Mouse (Mus musculus) retina, postnatal 1 day (tissue): Measurements from ENCODE around the gene Phpt1.
A peak's percentile ranks its signal among the peaks of the same experiment; 100 is the strongest.
"Not testable (repeated sequence)": the region's sequence is repeated elsewhere in the genome, so short reads cannot be mapped to it uniquely, and the experiment has no call there.

Experiments
- DNase-seq: peaks from one replicate; pipeline ENCODE4 v3.0.0-alpha.2; 2012

The Phpt1 gene

GRCm38 (mm10) chr2:25558774-25559173, 16.2 kb downstream of the Phpt1 start:
- DNase-seq, result no peak

DNA sequence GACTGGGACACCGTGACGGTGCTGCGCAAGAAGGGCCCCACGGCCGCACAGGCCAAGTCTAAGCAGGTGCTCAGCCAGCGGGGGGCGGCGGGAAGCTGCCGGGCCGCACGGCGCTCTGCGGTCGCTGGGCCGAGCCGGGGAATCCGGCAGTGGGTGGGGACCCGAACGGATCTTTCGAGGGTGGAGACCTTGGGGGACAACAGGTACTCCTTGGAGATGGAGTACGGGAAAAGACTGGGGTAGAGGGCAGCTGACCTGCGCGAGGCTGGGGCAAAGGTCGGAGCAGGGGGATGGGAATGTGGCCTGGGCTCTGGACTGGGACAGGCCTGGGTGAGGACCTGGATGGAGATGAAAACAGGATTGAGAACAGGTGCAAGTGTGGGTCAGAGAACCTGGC, 17.1 kb downstream of the Phpt1 start:
- DNase-seq, result no peak

DNA sequence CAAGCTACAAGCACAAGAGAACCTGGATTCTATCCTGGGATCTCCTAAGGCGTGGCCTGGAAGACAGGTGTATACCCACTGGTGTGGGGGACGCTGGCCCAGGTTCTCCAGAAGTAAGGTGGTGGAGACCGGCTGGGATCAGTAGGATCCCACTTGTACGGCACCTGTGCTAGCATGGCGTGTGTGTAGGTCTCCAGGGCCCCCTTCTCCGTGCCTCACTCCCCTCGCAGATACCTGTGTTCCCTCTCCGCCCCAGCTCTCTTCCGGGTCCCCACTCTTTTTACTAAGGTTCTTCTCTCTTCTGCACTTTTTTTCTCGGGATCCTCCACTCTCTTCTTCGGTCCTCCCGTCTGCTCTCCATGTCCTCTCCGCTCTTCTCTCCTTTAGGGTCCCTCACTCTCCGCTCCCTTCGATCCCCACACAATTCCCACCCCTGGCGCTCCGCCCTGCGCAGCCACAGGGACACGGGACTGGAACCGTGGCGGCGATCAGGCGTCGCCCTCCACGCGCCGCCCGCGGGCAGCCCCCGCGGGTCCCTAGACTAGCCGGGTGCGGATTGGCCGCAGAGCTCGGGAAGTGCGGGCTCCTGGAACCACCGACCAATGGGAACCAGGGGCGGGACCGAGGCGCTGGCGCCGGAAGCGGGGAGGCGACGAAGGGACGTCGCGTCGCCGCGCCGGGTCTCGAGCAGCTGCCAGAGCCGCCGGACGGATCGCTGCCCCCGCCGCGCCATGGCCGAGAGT, 17.6 kb downstream of the Phpt1 start, which contains the start of gene Edf1:
TSS of gene Edf1 (plus strand) at position 627 of the 743 bp plus-strand sequence.
- DNase-seq, result peak; percentile 97

DNA sequence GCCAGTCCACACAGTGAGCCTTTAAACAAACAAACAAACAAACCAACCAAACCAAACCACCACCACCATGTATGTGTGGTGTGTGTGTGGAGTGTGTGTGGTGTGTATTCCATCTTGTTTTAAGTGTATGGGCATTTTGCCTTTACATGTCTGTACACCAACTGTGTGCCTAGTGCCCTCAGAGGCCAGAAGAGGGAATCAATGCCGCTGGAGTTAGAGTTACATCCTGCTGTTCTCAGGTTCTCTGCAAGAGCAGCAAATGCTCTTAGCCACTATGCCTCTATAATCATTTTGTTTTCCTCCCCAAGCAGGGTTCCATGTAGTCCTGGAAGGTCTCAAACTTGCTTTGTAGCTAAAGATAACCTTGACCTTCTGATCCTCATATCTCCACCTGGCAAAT, 18.7 kb downstream of the Phpt1 start:
- no peak for DNase-seq

GRCm38 (mm10) chr2:25555479-25555878, 19.5 kb downstream of the Phpt1 start:
- not testable (repeated sequence) for DNase-seq

DNA sequence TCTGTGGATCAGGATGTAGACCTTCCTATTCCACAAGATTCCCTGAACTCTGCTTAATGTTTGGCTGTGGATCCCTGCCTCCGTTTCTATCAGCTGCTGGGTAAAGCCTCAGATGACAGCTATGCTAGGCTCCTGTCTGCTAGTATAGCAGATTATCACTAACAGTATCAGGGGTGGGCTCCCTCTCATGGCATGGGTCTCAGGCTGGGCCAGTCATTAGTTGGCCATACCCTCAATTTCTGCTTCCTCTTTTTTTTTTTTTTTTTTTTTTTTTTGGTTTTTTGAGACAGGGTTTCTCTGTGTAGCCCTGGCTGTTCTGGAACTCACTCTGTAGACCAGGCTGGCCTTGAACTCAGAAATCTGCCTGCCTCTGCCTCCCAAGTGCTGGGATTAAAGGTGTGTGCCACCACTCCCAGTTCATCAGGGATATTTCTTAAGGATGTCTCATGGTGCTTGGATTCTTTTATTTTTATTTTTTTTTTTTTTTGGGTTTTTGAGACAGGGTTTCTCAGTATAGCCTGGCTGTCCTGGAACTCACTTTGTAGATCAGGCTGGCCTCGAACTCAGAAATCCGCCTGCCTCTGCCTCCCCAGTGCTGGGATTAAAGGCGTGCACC, 21.7 kb downstream of the Phpt1 start:
- DNase-seq, result not testable (repeated sequence)

- peak; percentile 73 for DNase-seq
Measured at GRCm38 (mm10) chr2:25551186-25551585, 23.8 kb downstream of the Phpt1 start.

DNA sequence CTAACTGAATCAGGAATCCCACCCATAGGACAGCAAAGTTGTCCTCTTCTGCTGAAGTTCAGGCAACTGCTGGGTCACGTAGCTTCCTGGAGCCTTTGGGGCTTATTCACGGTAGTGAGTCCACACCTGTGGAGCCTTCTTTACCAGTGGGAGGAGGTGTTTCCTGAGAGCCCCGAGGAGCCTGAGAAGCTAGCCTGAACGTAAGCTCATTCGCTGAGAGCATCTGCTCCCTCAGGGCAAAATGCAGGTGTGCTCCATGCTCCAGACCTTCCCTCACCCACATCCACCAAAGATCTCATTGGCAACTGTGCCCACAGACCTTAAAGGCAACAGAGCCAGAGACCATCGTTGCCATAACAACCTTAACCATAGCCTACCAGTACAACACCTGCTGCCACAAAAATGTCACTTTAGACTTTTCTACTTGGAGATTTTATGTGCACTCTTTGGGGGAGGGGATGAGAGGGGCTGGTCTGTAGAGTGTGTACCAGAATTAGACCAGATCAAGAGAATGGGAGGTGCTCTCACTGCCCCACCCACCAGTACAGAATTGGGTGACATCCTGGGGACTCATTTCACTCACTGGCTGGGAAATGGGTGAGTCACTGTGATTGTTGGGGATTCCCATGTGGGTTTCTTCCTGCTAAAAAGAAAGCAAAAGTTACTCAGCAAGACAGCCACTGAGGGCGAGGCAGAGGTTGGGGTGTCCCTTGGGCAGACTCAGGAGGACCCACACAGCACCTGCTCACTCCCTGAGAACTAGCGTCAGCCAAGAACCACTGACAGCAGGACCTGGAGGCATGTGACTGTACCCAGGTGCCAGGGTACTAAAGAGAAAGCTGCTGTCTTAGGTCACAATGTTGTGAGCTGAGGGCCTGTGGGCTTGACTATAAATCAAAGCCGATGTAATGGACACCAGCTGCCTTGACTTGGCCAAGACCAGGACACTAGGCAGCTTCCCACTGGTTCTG, 25.7 kb downstream of the Phpt1 start:
- no peak for DNase-seq

GRCm38 (mm10) chr2:25546811-25547491, 28.1 kb downstream of the Phpt1 start, which contains the start of gene Traf2:
Traf2 (minus strand) TSS chr2:25546940.
- DNase-seq, result peak; percentile 100

DNA sequence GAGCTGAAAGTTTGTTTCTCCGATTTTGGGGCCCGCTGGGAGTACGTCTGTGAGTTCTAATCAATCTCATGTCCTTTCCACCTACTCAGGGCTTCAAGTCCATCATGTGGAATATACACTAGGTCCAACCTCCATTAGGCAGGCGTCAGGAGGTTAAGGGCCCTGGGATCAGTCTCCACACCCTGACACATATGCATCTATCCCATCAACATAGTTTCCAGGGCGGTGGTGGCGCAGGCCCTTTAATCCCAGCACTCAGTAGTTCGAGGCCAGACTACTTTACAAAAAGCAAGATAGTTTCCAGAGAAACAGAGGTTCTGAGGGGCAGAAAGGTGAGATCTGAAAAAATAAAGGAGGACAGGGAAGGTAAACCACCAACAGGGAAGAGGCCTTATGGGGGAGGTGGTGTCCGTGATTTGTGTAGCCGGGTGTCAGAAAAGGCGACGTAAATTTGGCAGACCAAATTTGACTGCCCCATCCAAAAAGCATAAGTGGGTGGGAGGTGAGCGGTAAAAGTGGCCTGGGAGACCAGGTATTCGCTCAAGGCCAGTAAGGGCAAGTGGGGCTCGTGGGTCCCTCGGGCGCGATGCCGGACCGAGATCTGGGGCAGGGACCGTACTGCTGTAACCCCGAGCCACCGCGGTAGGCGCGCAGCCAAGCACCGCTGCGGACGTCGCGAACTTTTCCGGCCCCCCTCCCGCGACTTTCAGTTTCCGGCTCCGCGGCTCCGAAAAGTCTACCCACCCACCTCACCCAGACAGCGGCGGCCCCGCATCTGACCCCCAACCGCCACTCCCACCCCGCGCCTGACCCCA, 28.8 kb downstream of the Phpt1 start:
- DNase-seq, result no peak

DNA sequence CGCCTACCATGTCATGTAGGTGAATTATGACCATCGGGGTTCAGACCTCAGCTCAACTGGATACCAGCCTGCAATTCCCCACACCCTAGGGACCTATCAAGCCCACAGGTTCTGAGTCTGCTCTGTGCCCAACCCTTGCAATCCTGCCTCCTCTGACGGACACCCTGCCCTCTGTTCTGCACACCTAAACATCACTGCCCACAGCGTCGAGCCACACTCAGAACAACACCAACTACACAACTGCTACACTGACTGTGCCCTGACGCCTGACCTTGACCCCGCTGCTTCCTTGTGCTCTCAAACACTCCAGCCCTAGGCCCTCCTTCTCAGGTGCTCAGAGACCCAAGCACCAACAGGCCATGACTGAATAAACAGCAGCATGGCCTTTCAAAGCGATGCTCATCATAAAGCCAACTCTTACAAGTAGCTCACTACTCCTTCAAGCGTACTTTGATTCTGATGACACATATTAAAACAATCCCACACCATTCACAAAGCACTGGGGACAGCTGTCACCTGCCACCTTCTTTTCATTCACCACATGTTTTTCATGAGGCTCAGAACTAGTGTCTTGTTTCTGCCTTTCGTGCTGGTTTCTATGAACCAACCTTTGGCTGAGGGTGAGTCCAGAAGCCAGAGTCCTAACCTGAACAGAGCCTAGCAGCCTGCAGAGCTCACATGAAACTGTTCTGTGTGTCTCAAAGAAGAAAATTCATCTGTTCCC, 33.2 kb downstream of the Phpt1 start:
- DNase-seq, result no peak

- no peak for DNase-seq
Measured at GRCm38 (mm10) chr2:25540541-25540948, 34.5 kb downstream of the Phpt1 start.

DNA sequence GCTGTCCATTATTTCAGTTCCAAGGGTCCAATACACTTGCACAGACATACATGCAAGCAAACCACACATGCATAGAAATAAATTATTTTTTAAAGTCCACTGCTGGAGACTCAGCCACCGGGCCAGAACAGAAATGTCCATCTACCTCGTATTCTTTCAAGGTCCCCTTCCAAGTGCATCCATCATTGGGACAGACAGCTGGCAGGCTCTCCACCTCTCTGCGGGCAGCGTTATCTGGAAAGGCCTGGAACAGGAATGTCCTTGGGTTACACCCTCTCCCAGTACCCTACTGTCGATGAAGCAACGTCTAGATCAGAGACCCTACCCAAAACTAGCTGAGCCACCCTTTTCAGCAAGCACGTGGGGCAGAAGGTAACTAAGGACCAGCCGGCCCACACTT, 38.5 kb downstream of the Phpt1 start:
- no peak for DNase-seq

- no peak for DNase-seq
Measured at GRCm38 (mm10) chr2:25534866-25535182, 40.2 kb downstream of the Phpt1 start.

DNA sequence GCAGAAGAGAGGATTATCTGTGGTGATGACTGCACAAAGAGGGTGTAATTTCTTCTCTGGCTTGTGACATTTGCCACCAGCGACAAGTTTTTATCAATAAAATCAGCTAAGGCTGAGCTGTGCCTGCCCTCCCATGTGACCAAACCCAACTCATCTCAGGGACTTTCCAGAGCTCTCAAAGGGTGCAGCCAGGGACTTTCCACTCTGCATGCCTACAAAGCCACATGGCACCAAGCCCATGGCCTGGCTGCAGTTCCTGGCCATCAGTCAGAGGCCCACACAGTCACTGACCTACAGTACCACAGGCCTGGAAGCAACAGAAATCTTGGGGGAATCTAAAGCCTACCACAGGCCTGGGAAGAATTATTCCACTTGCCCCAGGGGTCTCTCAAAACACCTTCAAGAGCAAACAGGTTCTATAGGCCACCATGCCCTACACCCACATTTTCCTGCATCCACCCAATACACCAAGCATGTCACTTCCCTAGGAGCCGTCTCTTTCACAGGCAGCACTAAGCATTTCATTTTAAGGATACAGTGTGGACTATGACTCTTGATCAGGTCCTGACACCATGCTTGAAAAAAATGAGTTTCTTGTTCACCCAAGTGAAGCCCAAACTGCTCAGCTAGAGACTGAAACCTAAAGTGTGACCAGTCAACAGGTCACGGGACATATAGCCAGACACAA, 40.7 kb downstream of the Phpt1 start:
- DNase-seq, result no peak

GRCm38 (mm10) chr2:25533707-25534106, 41.3 kb downstream of the Phpt1 start:
- no peak for DNase-seq

DNA sequence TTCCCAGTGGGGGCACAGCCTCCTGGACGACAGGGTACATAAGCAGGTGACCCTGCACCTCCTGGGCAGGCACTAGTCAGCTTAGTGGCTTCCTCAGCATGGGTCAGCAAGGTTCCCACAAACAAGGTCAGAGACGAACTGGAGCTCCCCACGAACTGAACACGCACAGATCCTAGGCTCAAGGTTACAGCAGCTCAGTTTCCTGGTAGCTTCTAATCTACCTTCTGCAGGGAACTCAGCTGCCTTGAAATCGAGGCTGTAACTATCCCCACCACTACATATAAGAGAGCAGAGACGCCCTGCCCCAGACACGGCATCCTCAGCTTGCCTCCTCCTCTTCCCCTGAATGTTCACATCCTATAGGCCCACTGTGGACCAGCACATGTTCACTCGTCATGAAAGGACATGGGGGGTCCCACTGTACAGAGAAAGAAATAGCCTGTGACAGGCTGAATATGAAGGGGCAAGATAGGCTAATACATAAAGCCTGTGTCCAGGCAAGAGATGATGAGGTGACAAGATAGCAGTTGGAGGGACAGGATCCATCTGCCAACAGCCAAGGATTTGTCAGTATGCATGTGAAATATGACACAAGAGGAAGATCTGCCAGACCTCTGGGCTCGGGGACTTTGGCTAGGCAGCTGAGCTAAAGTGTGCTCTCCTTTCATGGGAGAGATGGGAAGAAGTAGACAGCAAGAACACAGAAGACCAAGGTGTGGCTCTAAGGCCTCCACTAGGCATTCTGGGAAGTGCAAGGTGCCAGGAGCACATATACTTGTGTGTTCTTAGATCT, 48.3 kb downstream of the Phpt1 start:
- no peak for DNase-seq
